Mouse (Mus musculus) thymus, postnatal 14 days (tissue): ENCODE results near the gene Rilp.
A peak's percentile ranks its signal among the peaks of the same experiment; 100 is the strongest.

Source experiments
- DNase-seq: peaks from one replicate; pipeline ENCODE4 v3.0.0; 2021

The Rilp gene

GRCm38 (mm10) chr11:75560530-75561409, 50.9 kb downstream of the Rilp start:
- DNase-seq = peak; percentile 92

- DNase-seq = peak; percentile 46
Measured at GRCm38 (mm10) chr11:75561410-75561791, 51.5 kb downstream of the Rilp start.
